Mouse (Mus musculus): ENCODE results near the gene Car10. TPM values are rescaled to one million over a fixed set of nuclear protein-coding genes. Genes with fewer than 3 reads are reported as not detected.

Car10 gene
- polyA plus RNA-seq, 1 experiment from 2014 or later = 1.7 TPM

GRCm38 (mm10) chr11:93614851-93615250, 517.0 kb downstream of the Car10 start:
- no peak overlapping the region for H3K4me3 ChIP-seq (ENCODE audit: low read depth, low read length)
- no peak for DNase-seq (ENCODE audit: low spot score, missing footprints)
- ATAC-seq (ENCODE audit: low FRiP score) = no peak

GRCm38 (mm10) chr11:93623605-93624004, 525.8 kb downstream of the Car10 start:
- H3K4me1 ChIP-seq (ENCODE audit: control insufficient read depth, insufficient read depth, low read length) = no peaks in the 10 kb centered on the region
- H3K27ac ChIP-seq (ENCODE audit: low read depth, low read length) = no peak overlapping the region
- no peak overlapping the region for H3K4me3 ChIP-seq (ENCODE audit: low read depth, low read length)
- no peaks in the 10 kb centered on the region for H3K9me3 ChIP-seq (ENCODE audit: control insufficient read depth, low read length)
- DNase-seq (ENCODE audit: low spot score, missing footprints) (no peak), ATAC-seq (ENCODE audit: low FRiP score) (no peak)
- no peaks in the 10 kb centered on the region for H3K27me3 ChIP-seq (ENCODE audit: control insufficient read depth, insufficient read depth, low read length)
- 87% methylated on average over 5 of the region's 5 CpGs for WGBS
- no peak overlapping the region for H3K4me2 ChIP-seq
- no peaks in the 10 kb centered on the region for H3K36me3 ChIP-seq (ENCODE audit: control insufficient read depth, insufficient read depth, low read length)
- no peak overlapping the region for H3K9ac ChIP-seq (ENCODE audit: low read length)

More at GRCm38 (mm10) chr11:93614851-93615250, 517.0 kb downstream of the Car10 start:
- Histone ChIP-seq H3K9ac (ENCODE audit: low read length) (no peak overlapping the region), H3K4me2 (no peak overlapping the region), H3K27ac (ENCODE audit: low read depth, low read length) (no peak overlapping the region), H3K4me1 (ENCODE audit: control insufficient read depth, insufficient read depth, low read length) (no peaks in the 10 kb centered on the region), H3K27me3 (ENCODE audit: control insufficient read depth, insufficient read depth, low read length) (no peaks in the 10 kb centered on the region), H3K9me3 (ENCODE audit: control insufficient read depth, low read length) (no peaks in the 10 kb centered on the region), H3K36me3 (ENCODE audit: control insufficient read depth, insufficient read depth, low read length) (no peaks in the 10 kb centered on the region)

GRCm38 (mm10) chr11:93639410-93639809, 541.6 kb downstream of the Car10 start:
- Histone ChIP-seq H3K36me3 (ENCODE audit: control insufficient read depth, insufficient read depth, low read length) (no peaks in the 10 kb centered on the region), H3K4me2 (no peak overlapping the region), H3K4me1 (ENCODE audit: control insufficient read depth, insufficient read depth, low read length) (no peaks in the 10 kb centered on the region), H3K9ac (ENCODE audit: low read length) (no peak overlapping the region), H3K9me3 (ENCODE audit: control insufficient read depth, low read length) (no peaks in the 10 kb centered on the region), H3K27ac (ENCODE audit: low read depth, low read length) (no peak overlapping the region), H3K4me3 (ENCODE audit: low read depth, low read length) (no peak overlapping the region), H3K27me3 (ENCODE audit: control insufficient read depth, insufficient read depth, low read length) (no peaks in the 10 kb centered on the region)
- 70% methylated on average over 3 of the region's 3 CpGs for WGBS
- DNase-seq (ENCODE audit: low spot score, missing footprints) (no peak), ATAC-seq (ENCODE audit: low FRiP score) (no peak)

GRCm38 (mm10) chr11:93640954-93641353, 543.1 kb downstream of the Car10 start:
- Histone ChIP-seq H3K4me3 (ENCODE audit: low read depth, low read length) (no peak overlapping the region), H3K27me3 (ENCODE audit: control insufficient read depth, insufficient read depth, low read length) (no peaks in the 10 kb centered on the region), H3K9ac (ENCODE audit: low read length) (no peak overlapping the region), H3K4me1 (ENCODE audit: control insufficient read depth, insufficient read depth, low read length) (no peaks in the 10 kb centered on the region), H3K9me3 (ENCODE audit: control insufficient read depth, low read length) (no peaks in the 10 kb centered on the region), H3K27ac (ENCODE audit: low read depth, low read length) (no peak overlapping the region), H3K36me3 (ENCODE audit: control insufficient read depth, insufficient read depth, low read length) (no peaks in the 10 kb centered on the region), H3K4me2 (no peak overlapping the region)
- WGBS = 47% methylated on average over 5 of the region's 5 CpGs
- DNase-seq (ENCODE audit: low spot score, missing footprints) (no peak), ATAC-seq (ENCODE audit: low FRiP score) (0 out of 2 replicates have a peak, but pooled peaks have one; percentile 9)

- no peaks in the 10 kb centered on the region for H3K9me3 ChIP-seq (ENCODE audit: control insufficient read depth, low read length)
- H3K36me3 ChIP-seq (ENCODE audit: control insufficient read depth, insufficient read depth, low read length) = no peaks in the 10 kb centered on the region
- 93% methylated on average over 1 of the region's 1 CpGs for WGBS
- no peak overlapping the region for H3K4me3 ChIP-seq (ENCODE audit: low read depth, low read length)
- DNase-seq (ENCODE audit: low spot score, missing footprints) = no peak
- no peak overlapping the region for H3K4me2 ChIP-seq
- H3K27me3 ChIP-seq (ENCODE audit: control insufficient read depth, insufficient read depth, low read length) = no peaks in the 10 kb centered on the region
- no peak overlapping the region for H3K27ac ChIP-seq (ENCODE audit: low read depth, low read length)
- no peaks in the 10 kb centered on the region for H3K4me1 ChIP-seq (ENCODE audit: control insufficient read depth, insufficient read depth, low read length)
- H3K9ac ChIP-seq (ENCODE audit: low read length) = no peak overlapping the region
- no peak for ATAC-seq (ENCODE audit: low FRiP score)
Measured at GRCm38 (mm10) chr11:93642331-93642730, 544.5 kb downstream of the Car10 start.

GRCm38 (mm10) chr11:93643006-93643405, 545.2 kb downstream of the Car10 start:
- 85% methylated on average over 4 of the region's 4 CpGs for WGBS

GRCm38 (mm10) chr11:93643436-93643835, 545.6 kb downstream of the Car10 start:
- no peak for ATAC-seq (ENCODE audit: low FRiP score)
- no peak overlapping the region for H3K4me2 ChIP-seq
- 89% methylated on average over 9 of the region's 9 CpGs for WGBS
- no peak for DNase-seq (ENCODE audit: low spot score, missing footprints)
- no peaks in the 10 kb centered on the region for H3K4me1 ChIP-seq (ENCODE audit: control insufficient read depth, insufficient read depth, low read length)
- H3K36me3 ChIP-seq (ENCODE audit: control insufficient read depth, insufficient read depth, low read length) = no peaks in the 10 kb centered on the region
- no peaks in the 10 kb centered on the region for H3K9me3 ChIP-seq (ENCODE audit: control insufficient read depth, low read length)
- no peaks in the 10 kb centered on the region for H3K27me3 ChIP-seq (ENCODE audit: control insufficient read depth, insufficient read depth, low read length)
- no peak overlapping the region for H3K9ac ChIP-seq (ENCODE audit: low read length)
- no peak overlapping the region for H3K4me3 ChIP-seq (ENCODE audit: low read depth, low read length)
- no peak overlapping the region for H3K27ac ChIP-seq (ENCODE audit: low read depth, low read length)

More at GRCm38 (mm10) chr11:93643006-93643405, 545.2 kb downstream of the Car10 start:
- Histone ChIP-seq H3K36me3 (ENCODE audit: control insufficient read depth, insufficient read depth, low read length) (no peaks in the 10 kb centered on the region), H3K27me3 (ENCODE audit: control insufficient read depth, insufficient read depth, low read length) (no peaks in the 10 kb centered on the region), H3K4me2 (no peak overlapping the region), H3K27ac (ENCODE audit: low read depth, low read length) (no peak overlapping the region), H3K4me1 (ENCODE audit: control insufficient read depth, insufficient read depth, low read length) (no peaks in the 10 kb centered on the region), H3K9ac (ENCODE audit: low read length) (no peak overlapping the region), H3K4me3 (ENCODE audit: low read depth, low read length) (no peak overlapping the region), H3K9me3 (ENCODE audit: control insufficient read depth, low read length) (no peaks in the 10 kb centered on the region)
- DNase-seq (ENCODE audit: low spot score, missing footprints) = no peak
- no peak for ATAC-seq (ENCODE audit: low FRiP score)

GRCm38 (mm10) chr11:93646216-93646615, 548.4 kb downstream of the Car10 start:
- no peak overlapping the region for H3K4me2 ChIP-seq
- no peak overlapping the region for H3K4me3 ChIP-seq (ENCODE audit: low read depth, low read length)
- WGBS = 91% methylated on average over 3 of the region's 3 CpGs
- no peaks in the 10 kb centered on the region for H3K36me3 ChIP-seq (ENCODE audit: control insufficient read depth, insufficient read depth, low read length)
- no peak for ATAC-seq (ENCODE audit: low FRiP score)
- DNase-seq (ENCODE audit: low spot score, missing footprints) = no peak
- no peaks in the 10 kb centered on the region for H3K27me3 ChIP-seq (ENCODE audit: control insufficient read depth, insufficient read depth, low read length)
- no peak overlapping the region for H3K9ac ChIP-seq (ENCODE audit: low read length)
- H3K4me1 ChIP-seq (ENCODE audit: control insufficient read depth, insufficient read depth, low read length) = no peaks in the 10 kb centered on the region
- no peak overlapping the region for H3K27ac ChIP-seq (ENCODE audit: low read depth, low read length)
- no peaks in the 10 kb centered on the region for H3K9me3 ChIP-seq (ENCODE audit: control insufficient read depth, low read length)
